Mouse (Mus musculus) liver, embryonic 12.5 days (tissue): ENCODE measurements around the gene Gpr158. TPM values are rescaled to one million over a fixed set of nuclear protein-coding genes. Genes with fewer than 3 reads are reported as not detected.
"Not testable (repeated sequence)": the region's sequence is repeated elsewhere in the genome, so short reads cannot be mapped to it uniquely, and the experiment has no call there.

Experiments used
- ATAC-seq: fragments of 200-750 bp; cut with Nextera tagmentation; 2 replicates; pipeline ENCODE4 v1.8.0; 2017; ENCODE audit warnings: moderate number of reproducible peaks, mild to moderate bottlenecking, moderate library complexity
- H3K27ac ChIP-seq: fragments of 300-500 bp; sonication (generic); 2 replicates; pipeline ENCODE4 v1.5.1; 2016; ENCODE audit warnings: mild to moderate bottlenecking
- H3K27me3 ChIP-seq: fragments of 300-500 bp; sonication (generic); replicated peaks from 2 replicates; pipeline ENCODE4 v1.6.1; 2016; ENCODE audit warnings: mild to moderate bottlenecking, moderate library complexity
- H3K36me3 ChIP-seq: fragments of 300-500 bp; sonication (generic); 2 replicates; pipeline ENCODE4 v1.6.1; 2016; ENCODE audit warnings: mild to moderate bottlenecking, moderate library complexity
- H3K4me1 ChIP-seq: fragments of 300-500 bp; sonication (generic); 2 replicates; pipeline ENCODE4 v1.6.1; 2016
- H3K4me2 ChIP-seq: fragments of 300-500 bp; sonication (generic); 2 replicates; pipeline ENCODE4 v1.6.1; 2016; ENCODE audit warnings: mild to moderate bottlenecking, moderate library complexity
- H3K4me3 ChIP-seq: fragments of 300-500 bp; sonication (generic); 2 replicates; pipeline ENCODE4 v1.5.1; 2016; ENCODE audit warnings: mild to moderate bottlenecking, moderate library complexity
- H3K9ac ChIP-seq: fragments of 300-500 bp; sonication (generic); 2 replicates; pipeline ENCODE4 v1.6.1; 2016; ENCODE audit warnings: mild to moderate bottlenecking, moderate library complexity
- H3K9me3 ChIP-seq: fragments of 300-500 bp; sonication (generic); replicated peaks from 2 replicates; pipeline ENCODE4 v1.6.1; 2016; ENCODE audit warnings: mild to moderate bottlenecking, moderate library complexity
- WGBS: fragments of 180-500 bp; shearing (Covaris S2); methylation state at CpG from one replicate; pipeline ENCODE4 v1.1.7; 2016; ENCODE audit not compliant: insufficient replicate concordance; 5-methylcytosine and 5-hydroxymethylcytosine counted together
- polyA plus RNA-seq: library from polyadenylated mRNA; unstranded; fragments of >200 nt; fragmentation: Nextera tagmentation; extraction: Ambion mirVana; gene quantifications from 2 replicates; pipeline ENCODE4 v1.2.1, GENCODE M21; 2016

Gene Gpr158
- polyA plus RNA-seq, 1 experiment from 2014 or later = not detected

- Histone ChIP-seq H3K9me3 (no peaks in the 10 kb centered on the region), H3K4me1 (no peaks in the 10 kb centered on the region), H3K9ac (no peak overlapping the region), H3K36me3 (no peaks in the 10 kb centered on the region), H3K4me2 (no peak overlapping the region), H3K27me3 (no peaks in the 10 kb centered on the region), H3K4me3 (no peak overlapping the region), H3K27ac (no peak overlapping the region)
- 52% methylated on average over 2 of the region's 2 CpGs for WGBS
- ATAC-seq = no peak
Measured at GRCm38 (mm10) chr2:21430288-21430687, 62.9 kb downstream of the Gpr158 start.

GRCm38 (mm10) chr2:21431182-21431581 lies 63.8 kb downstream of the Gpr158 start:
- no peak overlapping the region for H3K4me2 ChIP-seq
- no peak overlapping the region for H3K27ac ChIP-seq
- ATAC-seq = no peak
- 66% methylated on average over 6 of the region's 6 CpGs for WGBS
- no peaks in the 10 kb centered on the region for H3K9me3 ChIP-seq
- no peak overlapping the region for H3K9ac ChIP-seq
- no peaks in the 10 kb centered on the region for H3K27me3 ChIP-seq
- no peaks in the 10 kb centered on the region for H3K36me3 ChIP-seq
- H3K4me3 ChIP-seq = no peak overlapping the region
- H3K4me1 ChIP-seq = no peaks in the 10 kb centered on the region

GRCm38 (mm10) chr2:21439626-21440025 lies 72.3 kb downstream of the Gpr158 start:
- H3K9ac ChIP-seq = no peak overlapping the region
- no peak for ATAC-seq
- H3K4me1 ChIP-seq = no peaks in the 10 kb centered on the region
- whole genome bisulfite sequencing = 71% methylated on average over 3 of the region's 3 CpGs
- no peaks in the 10 kb centered on the region for H3K27me3 ChIP-seq
- H3K9me3 ChIP-seq = no peaks in the 10 kb centered on the region
- no peak overlapping the region for H3K4me2 ChIP-seq
- H3K4me3 ChIP-seq = no peak overlapping the region
- no peak overlapping the region for H3K27ac ChIP-seq
- H3K36me3 ChIP-seq = no peaks in the 10 kb centered on the region

GRCm38 (mm10) chr2:21460606-21461005 lies 93.3 kb downstream of the Gpr158 start:
- H3K4me1 ChIP-seq, H3K9ac ChIP-seq, H3K4me2 ChIP-seq, H3K4me3 ChIP-seq, ATAC-seq, H3K27ac ChIP-seq, H3K36me3 ChIP-seq, H3K27me3 ChIP-seq, H3K9me3 ChIP-seq: not testable (repeated sequence)
- WGBS = 68% methylated on average over 4 of the region's 4 CpGs

- H3K27ac ChIP-seq = no peak overlapping the region
- no peak overlapping the region for H3K4me2 ChIP-seq
- H3K36me3 ChIP-seq = no peaks in the 10 kb centered on the region
- 75% methylated on average over 2 of the region's 2 CpGs for WGBS
- H3K4me3 ChIP-seq = no peak overlapping the region
- H3K27me3 ChIP-seq = no peaks in the 10 kb centered on the region
- H3K4me1 ChIP-seq = no peaks in the 10 kb centered on the region
- H3K9ac ChIP-seq = no peak overlapping the region
- ATAC-seq = no peak
- no peaks in the 10 kb centered on the region for H3K9me3 ChIP-seq
Measured at GRCm38 (mm10) chr2:21474957-21475356, 107.6 kb downstream of the Gpr158 start.

- Histone ChIP-seq H3K27me3 (no peaks in the 10 kb centered on the region), H3K4me2 (no peak overlapping the region), H3K36me3 (no peaks in the 10 kb centered on the region), H3K4me3 (no peak overlapping the region), H3K9me3 (no peaks in the 10 kb centered on the region), H3K4me1 (no peaks in the 10 kb centered on the region), H3K9ac (no peak overlapping the region), H3K27ac (no peak overlapping the region)
- ATAC-seq = no peak
- WGBS = 54% methylated on average over 3 of the region's 3 CpGs
Measured at GRCm38 (mm10) chr2:21496881-21497280, 129.5 kb downstream of the Gpr158 start.

GRCm38 (mm10) chr2:21497965-21498364 lies 130.6 kb downstream of the Gpr158 start:
- no peaks in the 10 kb centered on the region for H3K36me3 ChIP-seq
- 62% methylated on average over 1 of the region's 1 CpGs for WGBS
- ATAC-seq = no peak

GRCm38 (mm10) chr2:21499399-21499798 lies 132.1 kb downstream of the Gpr158 start:
- Histone ChIP-seq H3K27me3 (no peaks in the 10 kb centered on the region), H3K9ac (no peak overlapping the region), H3K27ac (no peak overlapping the region), H3K4me1 (no peaks in the 10 kb centered on the region), H3K36me3 (no peaks in the 10 kb centered on the region), H3K4me2 (no peak overlapping the region), H3K4me3 (no peak overlapping the region), H3K9me3 (no peaks in the 10 kb centered on the region)
- WGBS = 72% methylated on average over 2 of the region's 2 CpGs
- ATAC-seq = no peak

More at GRCm38 (mm10) chr2:21497965-21498364, 130.6 kb downstream of the Gpr158 start:
- H3K9ac ChIP-seq = no peak overlapping the region
- no peaks in the 10 kb centered on the region for H3K9me3 ChIP-seq
- no peaks in the 10 kb centered on the region for H3K4me1 ChIP-seq
- no peak overlapping the region for H3K4me3 ChIP-seq
- H3K27me3 ChIP-seq = no peaks in the 10 kb centered on the region
- H3K27ac ChIP-seq = no peak overlapping the region
- H3K4me2 ChIP-seq = no peak overlapping the region

GRCm38 (mm10) chr2:21507449-21507848 lies 140.1 kb downstream of the Gpr158 start:
- Histone ChIP-seq H3K4me2 (no peak overlapping the region), H3K9me3 (no peaks in the 10 kb centered on the region), H3K4me3 (no peak overlapping the region), H3K9ac (no peak overlapping the region), H3K27me3 (no peaks in the 10 kb centered on the region), H3K4me1 (no peaks in the 10 kb centered on the region), H3K27ac (no peak overlapping the region), H3K36me3 (no peaks in the 10 kb centered on the region)
- no peak for ATAC-seq
- WGBS = 48% methylated on average over 1 of the region's 1 CpGs

GRCm38 (mm10) chr2:21530750-21531149 lies 163.4 kb downstream of the Gpr158 start:
- no peaks in the 10 kb centered on the region for H3K36me3 ChIP-seq
- H3K27ac ChIP-seq = no peak overlapping the region
- no peaks in the 10 kb centered on the region for H3K4me1 ChIP-seq
- no peaks in the 10 kb centered on the region for H3K9me3 ChIP-seq
- no peak overlapping the region for H3K4me2 ChIP-seq
- H3K9ac ChIP-seq = no peak overlapping the region
- H3K4me3 ChIP-seq = no peak overlapping the region
- no peak for ATAC-seq
- no peaks in the 10 kb centered on the region for H3K27me3 ChIP-seq

- Histone ChIP-seq H3K4me1 (no peaks in the 10 kb centered on the region), H3K9ac (no peak overlapping the region), H3K36me3 (no peaks in the 10 kb centered on the region), H3K27me3 (no peaks in the 10 kb centered on the region), H3K27ac (no peak overlapping the region), H3K4me2 (no peak overlapping the region), H3K9me3 (no peaks in the 10 kb centered on the region), H3K4me3 (no peak overlapping the region)
- no peak for ATAC-seq
- WGBS = 57% methylated on average over 6 of the region's 6 CpGs
Measured at GRCm38 (mm10) chr2:21619180-21619579, 251.8 kb downstream of the Gpr158 start.

- H3K4me1 ChIP-seq = no peaks in the 10 kb centered on the region
- H3K9ac ChIP-seq = no peak overlapping the region
- H3K4me3 ChIP-seq = no peak overlapping the region
- H3K27ac ChIP-seq = no peak overlapping the region
- WGBS = 36% methylated on average over 1 of the region's 1 CpGs
- ATAC-seq = no peak
- no peaks in the 10 kb centered on the region for H3K9me3 ChIP-seq
- no peaks in the 10 kb centered on the region for H3K27me3 ChIP-seq
- H3K36me3 ChIP-seq = no peaks in the 10 kb centered on the region
- no peak overlapping the region for H3K4me2 ChIP-seq
Measured at GRCm38 (mm10) chr2:21632136-21632535, 264.8 kb downstream of the Gpr158 start.

- 58% methylated on average over 4 of the region's 4 CpGs for WGBS
- Histone ChIP-seq H3K9me3 (no peaks in the 10 kb centered on the region), H3K4me2 (no peak overlapping the region), H3K4me3 (no peak overlapping the region), H3K36me3 (no peaks in the 10 kb centered on the region), H3K4me1 (no peaks in the 10 kb centered on the region), H3K9ac (no peak overlapping the region), H3K27ac (no peak overlapping the region), H3K27me3 (no peaks in the 10 kb centered on the region)
- ATAC-seq = no peak
Measured at GRCm38 (mm10) chr2:21665721-21666120, 298.4 kb downstream of the Gpr158 start.
